Mouse (Mus musculus): Measurements from ENCODE around the gene Cpm. TPM values are rescaled to one million over a fixed set of nuclear protein-coding genes. Genes with fewer than 3 reads are reported as not detected.

Gene Cpm
- polyA plus RNA-seq, 1 experiment from 2014 or later: 5.4 TPM

GRCm38 (mm10) chr10:117655908-117656661 is 26.8 kb downstream of the Cpm start:
- Histone ChIP-seq H3K27ac (replicated peaks) (no peak overlapping the region), H3K4me3 (no peak overlapping the region), H3K4me1 (peaks cover 5% of the 10 kb centered on the region; the same call in 1 of the 2 replicates), H3K27me3 (ENCODE audit: low read depth, poor library complexity, severe bottlenecking) (no peaks in the 10 kb centered on the region), H3K9me3 (replicated peaks) (no peaks in the 10 kb centered on the region), H3K36me3 (no peaks in the 10 kb centered on the region)
- no peak for DNase-seq (ENCODE audit: low spot score)
- WGBS: 66% methylated on average over 7 of the region's 7 CpGs

- DNase-seq (ENCODE audit: low spot score): no peak
- peaks cover 5% of the 10 kb centered on the region; the same call in 1 of the 2 replicates for H3K4me1 ChIP-seq
- H3K36me3 ChIP-seq: no peaks in the 10 kb centered on the region
- H3K9me3 ChIP-seq (replicated peaks): no peaks in the 10 kb centered on the region
- no peak overlapping the region for H3K4me3 ChIP-seq
- H3K27ac ChIP-seq (replicated peaks): no peak overlapping the region
- no peaks in the 10 kb centered on the region for H3K27me3 ChIP-seq (ENCODE audit: low read depth, poor library complexity, severe bottlenecking)
- 88% methylated on average over 6 of the region's 6 CpGs for WGBS
These were observed 27.3 kb downstream of the Cpm start for GRCm38 (mm10) chr10:117656662-117656962.

GRCm38 (mm10) chr10:117656985-117657658 is 27.8 kb downstream of the Cpm start:
- no peak for DNase-seq (ENCODE audit: low spot score)
- no peak overlapping the region for H3K4me3 ChIP-seq
- H3K4me1 ChIP-seq: peaks cover 5% of the 10 kb centered on the region; the same call in 1 of the 2 replicates
- WGBS: 86% methylated on average over 7 of the region's 7 CpGs
- H3K27ac ChIP-seq (replicated peaks): no peak overlapping the region
- H3K36me3 ChIP-seq: no peaks in the 10 kb centered on the region
- H3K9me3 ChIP-seq (replicated peaks): no peaks in the 10 kb centered on the region
- H3K27me3 ChIP-seq (ENCODE audit: low read depth, poor library complexity, severe bottlenecking): no peaks in the 10 kb centered on the region

DNA sequence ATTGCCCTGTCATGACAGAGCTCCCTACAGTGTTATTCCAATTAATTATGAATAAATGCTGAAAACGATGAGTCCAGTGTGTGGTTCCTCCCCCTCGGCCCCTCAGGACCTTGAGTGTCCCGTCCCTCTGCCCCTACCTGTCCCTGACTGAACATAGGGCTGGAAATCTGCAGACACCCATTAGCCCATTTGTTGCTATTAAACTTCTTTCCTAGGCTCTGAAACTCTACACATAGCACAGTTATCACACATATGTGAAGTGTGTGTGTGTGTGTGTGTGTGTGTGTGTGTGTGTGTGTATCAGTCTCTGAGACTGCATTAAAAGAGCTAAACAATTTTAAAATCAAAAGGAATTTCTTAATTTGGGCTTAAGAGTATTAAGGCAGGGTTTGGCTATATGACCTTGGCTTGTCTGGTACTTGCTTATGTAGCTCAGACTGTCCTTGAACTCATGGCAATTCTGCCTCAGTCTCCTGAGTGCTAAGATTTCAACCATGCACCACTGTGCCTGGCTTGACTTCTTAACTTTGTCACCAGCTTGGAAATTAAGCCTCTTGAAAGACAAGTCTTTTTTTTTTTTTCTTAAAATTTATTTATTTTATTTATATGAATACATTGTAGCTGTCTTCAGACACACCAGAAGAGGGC is 28.5 kb downstream of the Cpm start:
- Histone ChIP-seq H3K27ac (replicated peaks) (no peak overlapping the region), H3K9me3 (replicated peaks) (no peaks in the 10 kb centered on the region), H3K36me3 (no peaks in the 10 kb centered on the region), H3K27me3 (ENCODE audit: low read depth, poor library complexity, severe bottlenecking) (no peaks in the 10 kb centered on the region), H3K4me3 (no peak overlapping the region), H3K4me1 (peaks cover 5% of the 10 kb centered on the region; the same call in 1 of the 2 replicates)
- WGBS: 85% methylated on average over 3 of the region's 3 CpGs
- no peak for DNase-seq (ENCODE audit: low spot score)

DNA sequence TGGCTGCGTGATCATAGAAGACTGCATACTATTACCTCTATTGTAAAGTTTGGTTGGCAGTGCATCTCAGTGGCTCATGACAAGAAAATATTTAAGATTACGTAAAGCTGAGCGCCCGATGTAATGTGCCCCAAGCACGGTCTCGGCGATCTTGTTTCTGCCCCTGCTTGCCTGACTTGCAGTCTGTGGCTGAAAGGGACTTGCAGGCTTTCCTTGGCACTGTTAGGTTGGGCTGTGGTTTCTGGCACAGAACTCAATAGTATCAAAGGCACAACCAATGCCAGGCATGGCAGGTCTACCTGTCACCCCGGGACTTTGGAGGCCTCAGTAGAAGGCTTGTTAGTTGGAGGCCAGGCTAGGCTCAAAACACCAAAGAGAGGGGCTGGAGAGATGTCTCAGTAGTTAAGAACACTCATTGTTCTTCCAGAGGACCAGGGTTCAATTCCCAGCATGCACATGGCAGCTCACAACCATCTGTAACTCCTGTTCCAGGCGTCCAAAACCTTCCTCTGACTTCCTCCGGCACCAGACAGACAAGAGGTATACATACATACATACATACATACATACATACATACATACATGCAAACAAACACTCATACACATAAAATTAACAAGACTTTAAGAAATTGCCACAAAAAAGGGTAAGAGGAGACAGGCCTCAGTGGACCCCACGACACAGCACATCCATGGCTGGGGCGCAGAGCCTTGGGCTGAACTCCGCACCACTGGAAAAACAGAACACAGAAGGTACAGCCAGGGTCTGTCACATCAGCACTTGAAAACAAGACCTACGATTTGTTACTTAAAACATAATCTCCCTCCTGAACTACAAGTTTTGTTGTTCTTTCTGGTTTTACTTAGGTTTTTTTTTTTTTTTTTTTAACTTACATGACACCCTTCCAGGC is 29.5 kb downstream of the Cpm start:
- H3K36me3 ChIP-seq: no peaks in the 10 kb centered on the region
- DNase-seq (ENCODE audit: low spot score): no peak
- H3K4me3 ChIP-seq: no peak overlapping the region
- H3K27ac ChIP-seq (replicated peaks): no peak overlapping the region
- peaks cover 11% of the 10 kb centered on the region for H3K4me1 ChIP-seq
- H3K9me3 ChIP-seq (replicated peaks): no peaks in the 10 kb centered on the region
- no peaks in the 10 kb centered on the region for H3K27me3 ChIP-seq (ENCODE audit: low read depth, poor library complexity, severe bottlenecking)
- 92% methylated on average over 14 of the region's 14 CpGs for WGBS

DNA sequence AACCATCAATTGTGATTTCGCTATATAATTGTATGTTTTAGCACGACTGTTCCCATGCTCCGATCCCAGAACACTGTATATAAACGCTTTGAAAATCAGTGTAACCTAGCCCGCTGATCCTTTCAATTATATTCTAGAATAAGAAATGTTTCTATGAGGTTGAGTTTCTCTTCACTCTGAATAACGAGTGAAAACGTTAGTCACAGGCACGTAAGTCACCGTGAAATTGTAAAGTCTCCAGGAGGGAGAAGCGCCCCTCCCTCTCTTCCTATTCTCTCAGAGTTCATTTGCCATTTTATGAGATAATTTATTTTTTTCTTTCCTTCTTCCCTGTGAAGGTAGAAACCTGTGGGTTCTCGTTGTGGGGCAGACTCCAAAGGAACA is 30.1 kb downstream of the Cpm start:
- Histone ChIP-seq H3K4me1 (peaks cover 16% of the 10 kb centered on the region), H3K27me3 (ENCODE audit: low read depth, poor library complexity, severe bottlenecking) (no peaks in the 10 kb centered on the region), H3K27ac (replicated peaks) (no peak overlapping the region), H3K4me3 (no peak overlapping the region), H3K9me3 (replicated peaks) (no peaks in the 10 kb centered on the region), H3K36me3 (no peaks in the 10 kb centered on the region)
- WGBS: 76% methylated on average over 11 of the region's 11 CpGs
- DNase-seq (ENCODE audit: low spot score): no peak

GRCm38 (mm10) chr10:117659819-117660218 is 30.5 kb downstream of the Cpm start:
- no peak overlapping the region for H3K27ac ChIP-seq (replicated peaks)
- WGBS: 64% methylated on average over 11 of the region's 11 CpGs
- H3K36me3 ChIP-seq: no peaks in the 10 kb centered on the region
- peaks cover 16% of the 10 kb centered on the region for H3K4me1 ChIP-seq
- no peak for DNase-seq (ENCODE audit: low spot score)
- H3K27me3 ChIP-seq (ENCODE audit: low read depth, poor library complexity, severe bottlenecking): no peaks in the 10 kb centered on the region
- no peak overlapping the region for H3K4me3 ChIP-seq
- no peaks in the 10 kb centered on the region for H3K9me3 ChIP-seq (replicated peaks)

GRCm38 (mm10) chr10:117662316-117663055 is 33.2 kb downstream of the Cpm start:
- H3K36me3 ChIP-seq: no peaks in the 10 kb centered on the region
- no peak overlapping the region for H3K4me3 ChIP-seq
- DNase-seq (ENCODE audit: low spot score): no peak
- no peak overlapping the region for H3K27ac ChIP-seq (replicated peaks)
- H3K4me1 ChIP-seq: peaks cover 16% of the 10 kb centered on the region
- H3K9me3 ChIP-seq (replicated peaks): no peaks in the 10 kb centered on the region
- H3K27me3 ChIP-seq (ENCODE audit: low read depth, poor library complexity, severe bottlenecking): no peaks in the 10 kb centered on the region
- WGBS: 84% methylated on average over 15 of the region's 15 CpGs

GRCm38 (mm10) chr10:117663056-117663864 is 34.0 kb downstream of the Cpm start:
- no peaks in the 10 kb centered on the region for H3K9me3 ChIP-seq (replicated peaks)
- no peak overlapping the region for H3K27ac ChIP-seq (replicated peaks)
- H3K4me3 ChIP-seq: peak overlapping the region; percentile 28; the same call in 1 of the 2 replicates
- H3K36me3 ChIP-seq: no peaks in the 10 kb centered on the region
- WGBS: 83% methylated on average over 14 of the region's 14 CpGs
- no peak for DNase-seq (ENCODE audit: low spot score)
- no peaks in the 10 kb centered on the region for H3K27me3 ChIP-seq (ENCODE audit: low read depth, poor library complexity, severe bottlenecking)
- peaks cover 16% of the 10 kb centered on the region for H3K4me1 ChIP-seq

DNA sequence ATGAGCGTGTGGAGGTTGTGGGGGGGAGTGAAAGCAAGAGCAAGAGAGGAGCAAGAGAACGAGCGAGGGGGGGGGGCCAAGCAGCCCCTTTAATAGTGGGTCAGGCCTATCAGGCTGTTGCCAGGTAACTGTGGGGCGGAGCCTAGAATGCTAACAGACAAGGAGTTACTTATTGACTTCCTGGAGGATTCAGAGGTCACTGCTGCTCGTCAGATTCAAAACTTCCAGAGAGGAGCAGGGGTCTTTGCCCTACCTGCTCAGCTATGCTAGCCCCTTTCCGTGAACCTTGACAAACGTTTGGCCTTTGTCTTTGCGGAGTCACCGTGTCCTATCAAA is 34.5 kb downstream of the Cpm start:
- Histone ChIP-seq H3K27ac (replicated peaks) (no peak overlapping the region), H3K4me1 (peaks cover 16% of the 10 kb centered on the region), H3K36me3 (no peaks in the 10 kb centered on the region), H3K27me3 (ENCODE audit: low read depth, poor library complexity, severe bottlenecking) (no peaks in the 10 kb centered on the region), H3K4me3 (peak overlapping the region; percentile 28), H3K9me3 (replicated peaks) (no peaks in the 10 kb centered on the region)
- WGBS: 25% methylated on average over 9 of the region's 9 CpGs
- DNase-seq (ENCODE audit: low spot score): no peak

DNA sequence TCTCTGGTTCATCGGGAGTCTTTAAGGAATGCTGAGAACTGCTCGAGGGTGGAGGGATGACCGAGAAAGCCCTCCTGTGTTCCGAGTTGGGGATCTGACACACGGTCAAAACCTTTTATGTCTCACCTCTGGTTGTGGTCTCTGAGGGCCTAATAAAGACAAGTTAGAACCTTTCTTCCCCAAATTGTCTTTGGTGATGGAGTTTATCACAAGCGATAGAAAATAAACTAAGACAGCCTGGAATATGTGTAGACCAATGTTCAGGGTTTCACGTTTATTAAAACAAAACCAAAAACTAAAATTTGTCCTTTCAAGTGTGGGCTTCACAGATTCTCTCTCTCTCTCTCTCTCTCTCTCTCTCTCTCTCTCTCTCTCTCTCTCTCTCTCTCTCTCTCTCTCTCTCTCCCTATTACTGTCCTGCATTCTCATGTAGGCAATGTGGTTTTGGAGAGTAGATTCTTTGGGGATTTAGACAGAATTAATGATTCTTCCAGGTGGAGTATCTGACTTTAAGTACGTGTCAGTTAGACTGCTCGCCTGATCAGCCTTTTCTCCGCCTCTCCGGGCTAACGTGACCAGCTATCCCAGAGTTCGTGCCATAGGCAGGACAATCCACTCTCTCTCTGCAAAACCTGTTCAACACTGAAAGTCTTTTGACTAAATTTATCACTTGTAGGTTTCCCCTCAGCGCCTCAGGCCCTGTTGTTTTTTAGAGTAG is 35.1 kb downstream of the Cpm start:
- Histone ChIP-seq H3K4me1 (peaks cover 16% of the 10 kb centered on the region), H3K36me3 (no peaks in the 10 kb centered on the region), H3K4me3 (peak overlapping the region; percentile 28), H3K9me3 (replicated peaks) (no peaks in the 10 kb centered on the region), H3K27me3 (ENCODE audit: low read depth, poor library complexity, severe bottlenecking) (no peaks in the 10 kb centered on the region), H3K27ac (replicated peaks) (no peak overlapping the region)
- WGBS: 64% methylated on average over 14 of the region's 14 CpGs
- no peak for DNase-seq (ENCODE audit: low spot score)
